Mouse (Mus musculus): ENCODE measurements around the gene Kdm5a. TPM values are rescaled to one million over a fixed set of nuclear protein-coding genes. Genes with fewer than 3 reads are reported as not detected.
A peak's percentile ranks its signal among the peaks of the same experiment; 100 is the strongest.

The Kdm5a gene
- polyA plus RNA-seq, 1 experiment, result 4.6 TPM

DNA sequence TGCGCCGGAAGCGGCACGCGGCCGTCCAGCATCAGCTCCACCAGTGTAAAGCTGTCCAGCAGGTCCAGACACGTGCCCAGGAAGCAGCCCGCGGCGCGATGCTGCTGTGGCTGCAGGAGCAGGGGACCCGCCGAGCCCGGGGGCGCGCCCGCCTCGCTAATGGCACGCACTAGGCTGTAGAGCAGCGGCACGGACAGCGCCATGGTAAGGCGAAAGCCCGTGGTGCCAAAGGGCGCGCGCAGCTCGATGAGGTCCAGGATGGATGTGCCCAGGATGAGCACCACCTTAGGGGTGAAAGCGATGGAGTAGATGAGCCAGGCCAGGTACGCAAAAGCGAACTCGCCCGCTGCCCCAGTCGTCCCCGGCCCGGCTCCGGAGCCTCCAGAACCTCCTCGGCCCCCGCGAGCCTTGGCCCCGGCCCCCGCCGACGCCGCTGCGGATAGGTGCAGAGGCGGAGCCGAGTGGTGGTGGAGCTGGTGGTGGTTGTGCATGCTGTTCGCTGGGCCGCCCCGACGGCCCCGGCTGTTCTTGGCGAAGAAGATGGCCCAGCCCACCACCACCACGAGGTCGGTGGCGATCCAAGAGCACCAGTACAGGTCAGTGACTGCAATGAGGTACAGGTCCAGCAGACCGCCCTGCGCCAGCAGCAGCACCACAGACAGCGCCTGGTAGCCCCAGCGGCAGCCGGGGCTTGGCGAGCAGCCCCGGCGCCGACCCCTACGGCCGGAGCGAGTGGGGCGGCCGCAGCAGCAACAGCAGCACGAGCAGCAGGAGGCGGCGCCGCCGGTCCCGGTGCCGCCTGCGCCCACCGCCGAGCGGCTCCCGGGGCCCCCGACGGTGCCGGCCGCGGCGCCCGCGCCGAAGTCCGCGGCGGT, 128.8 kb downstream of the Kdm5a start:
- TF ChIP-seq FLI1 (IDR thresholded peaks at IDR 0.05; ENCODE audit: low read length) (no peak), GATA1 (IDR thresholded peaks at IDR 0.05; ENCODE audit: borderline replicate concordance, low read length) (no peak)
- Histone ChIP-seq H3K36me3 (replicated peaks; ENCODE audit: low read length) (no peaks in the 10 kb centered on the region), H3K27me3 (replicated peaks) (peaks cover 63% of the 10 kb centered on the region), H3K4me1 (peaks cover 69% of the 10 kb centered on the region), H3K9me3 (peaks cover 6% of the 10 kb centered on the region; the same call in 1 of the 2 replicates), H3K4me3 (replicated peaks) (peak overlapping the region; percentile 91)

DNA sequence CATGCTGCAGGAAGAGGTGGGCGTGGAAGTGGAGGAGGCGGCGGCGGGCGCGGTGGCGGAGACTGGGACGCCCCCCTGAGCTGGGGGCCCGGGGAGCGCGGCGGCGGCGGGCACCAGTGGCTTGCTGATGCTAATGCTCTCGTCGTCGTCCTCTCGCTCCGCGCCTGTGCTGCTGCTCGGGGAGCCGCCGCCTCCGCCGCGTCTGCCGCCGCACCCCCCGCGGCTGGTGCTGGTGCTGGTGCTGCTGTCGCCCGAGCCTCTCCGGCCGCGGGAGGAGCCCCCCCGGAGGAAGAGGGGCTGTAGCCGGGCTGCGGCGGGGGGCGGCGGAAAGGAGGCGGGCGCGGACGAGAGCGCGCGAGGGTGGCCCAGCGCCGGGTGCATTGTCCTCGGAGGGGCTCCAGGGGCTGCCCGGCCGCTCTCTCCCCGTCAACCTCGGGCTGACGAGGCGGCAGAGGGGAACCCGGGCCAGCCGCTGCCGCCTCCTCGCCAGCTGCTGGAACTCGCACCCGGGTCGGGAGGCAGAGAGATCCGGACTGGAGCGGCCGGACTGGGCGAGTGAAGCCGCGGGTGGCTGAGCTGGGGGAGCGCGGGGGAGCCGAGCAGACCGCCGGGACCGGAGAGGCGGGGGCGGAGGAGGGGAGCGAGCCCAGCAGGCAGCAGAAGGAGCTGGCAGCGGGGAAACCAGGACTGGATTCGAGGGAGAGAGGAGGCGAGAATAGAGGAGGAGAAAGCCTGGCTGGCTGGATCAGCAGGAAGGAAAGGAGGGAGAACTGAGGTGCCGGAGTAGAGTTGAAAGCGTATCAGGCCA, 129.7 kb downstream of the Kdm5a start, which contains the start of gene Tmem121b:
TSS of gene Tmem121b (minus strand) at position 434 of the 808 bp plus-strand sequence.
- no peak for TF ChIP-seq GATA1 (IDR thresholded peaks at IDR 0.05; ENCODE audit: borderline replicate concordance, low read length)
- no peak for TF ChIP-seq FLI1 (IDR thresholded peaks at IDR 0.05; ENCODE audit: low read length)
- Histone ChIP-seq H3K27me3 (replicated peaks) (peaks cover 71% of the 10 kb centered on the region), H3K4me1 (peaks cover 63% of the 10 kb centered on the region), H3K9me3 (peaks cover 6% of the 10 kb centered on the region; the same call in 1 of the 2 replicates), H3K36me3 (replicated peaks; ENCODE audit: low read length) (no peaks in the 10 kb centered on the region), H3K4me3 (replicated peaks) (peak within 1 kb of the TSS; percentile 91)

Other genes starting within 250 kb of the Kdm5a start
- not detected in 2 replicates for gene D330020A13Rik, start 69.8 kb upstream of the Kdm5a start, polyA plus RNA-seq (2012; ENCODE audit: insufficient read depth, low replicate concordance)
- 0.03 and 0.61 TPM in 2 replicates for gene B4galnt3, start 69.6 kb upstream of the Kdm5a start, polyA plus RNA-seq (2012; ENCODE audit: insufficient read depth, low replicate concordance)
- gene Ccdc77, start 250 bp downstream of the Kdm5a start, polyA plus RNA-seq (2012; ENCODE audit: insufficient read depth, low replicate concordance), result 0.91 and 3.4 TPM in 2 replicates
- gene Il17ra, start 99.1 kb downstream of the Kdm5a start, polyA plus RNA-seq (2012; ENCODE audit: insufficient read depth, low replicate concordance), result 8.7 and 11.2 TPM in 2 replicates
- 1.1 TPM in 1 of 2 replicates, not detected in the other for gene Tmem121b, start 129.7 kb downstream of the Kdm5a start, polyA plus RNA-seq (2012; ENCODE audit: insufficient read depth, low replicate concordance)
- gene Hdhd5, start 167.2 kb downstream of the Kdm5a start, polyA plus RNA-seq (2012; ENCODE audit: insufficient read depth, low replicate concordance), result 2.1 and 4.8 TPM in 2 replicates

Data from megakaryocyte, embryonic 14.5 days (primary cell).